Mouse (Mus musculus): ENCODE measurements at regions not wholly inside any gene's neighbourhood (a gene's known extent, or its start where the extent isn't known, plus 50 kb on each side); places are given as distances from the start of the nearest gene placed in this dataset.

DNA sequence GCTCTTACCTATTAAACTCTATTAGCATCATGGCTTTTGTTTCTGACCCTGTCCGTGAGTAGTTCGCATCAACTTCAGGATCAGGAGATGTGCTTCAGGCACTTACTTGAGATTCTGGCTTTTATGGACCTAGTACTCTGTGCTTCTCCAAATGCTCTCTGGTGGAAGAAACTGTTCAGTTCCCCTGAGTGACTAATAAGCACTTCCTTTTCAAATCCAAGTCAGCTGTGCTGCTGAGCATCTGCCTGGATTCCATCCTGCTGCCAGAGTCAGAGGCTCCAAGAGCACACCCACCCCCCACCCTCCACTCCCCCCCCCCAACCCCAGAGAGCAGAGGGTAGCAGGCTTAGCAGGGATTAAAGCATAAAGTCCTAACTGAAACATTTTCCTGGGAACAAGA lies 52.3 kb upstream of the Lama4 start:
- no peak for DNase-seq
- no peaks in the 10 kb centered on the region for H3K27me3 ChIP-seq (ENCODE audit: control insufficient read depth, insufficient read depth, low read length)
- H3K27ac ChIP-seq (ENCODE audit: insufficient read depth, low read length): no peak overlapping the region
- no peaks in the 10 kb centered on the region for H3K4me1 ChIP-seq (ENCODE audit: control insufficient read depth, insufficient read depth, low read length)
- 86% methylated on average over 2 of the region's 2 CpGs for WGBS
- TF ChIP-seq POLR2A (IDR thresholded peaks at IDR 0.05; ENCODE audit: borderline replicate concordance, insufficient read depth, low read length): no peak
- no peak for TF ChIP-seq CTCF (IDR thresholded peaks at IDR 0.05; ENCODE audit: borderline replicate concordance, insufficient read depth, low read depth, low read length)
- H3K4me3 ChIP-seq (replicated peaks; ENCODE audit: insufficient read depth, low read depth, low read length): no peak overlapping the region
